Mouse (Mus musculus): ENCODE measurements around the gene Osbpl5.

Osbpl5 gene

DNA sequence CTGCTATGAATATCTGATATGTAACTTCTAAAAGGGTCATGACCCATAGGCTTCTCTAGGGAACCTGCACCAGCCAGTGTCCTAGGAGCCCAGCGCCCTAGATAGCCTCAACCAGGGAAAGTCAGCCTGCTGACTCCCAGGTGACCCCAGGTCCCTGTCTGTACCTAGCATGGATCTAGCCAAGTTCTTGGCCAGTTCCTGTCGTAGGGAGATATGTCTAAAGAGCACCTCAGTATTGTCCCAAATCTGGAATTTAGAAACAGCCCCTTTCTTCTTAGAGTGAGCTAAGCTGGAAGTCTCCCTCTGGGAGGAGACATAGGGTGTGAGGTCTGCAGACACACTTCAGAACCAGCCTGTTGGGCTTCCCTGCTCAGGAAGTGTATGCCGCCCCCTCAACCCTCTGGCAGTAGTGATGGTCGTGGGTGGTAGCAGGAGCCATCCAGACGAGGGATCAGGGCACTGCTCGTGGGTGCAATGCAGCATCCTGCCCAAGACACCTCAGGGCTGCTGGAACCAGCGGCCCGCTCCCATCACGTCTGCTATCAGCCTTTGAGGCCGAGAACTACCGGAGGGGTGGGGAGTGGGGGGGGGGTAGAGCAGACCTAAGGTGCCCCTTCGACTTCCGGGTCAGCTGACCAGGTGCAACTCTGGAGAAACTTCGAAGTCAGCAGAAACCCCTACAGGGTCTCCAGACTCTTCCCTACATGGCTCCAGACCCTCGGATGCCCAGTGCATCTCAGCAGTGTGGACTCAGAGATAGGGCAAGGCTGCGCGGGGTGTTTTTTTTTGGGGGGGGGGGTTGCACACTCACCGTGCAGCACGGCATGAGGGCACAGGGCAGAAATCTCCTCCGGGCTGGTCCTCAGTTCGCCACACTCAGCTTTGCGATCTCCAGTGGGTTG, at the start of gene Osbpl5:
Osbpl5 (minus strand) TSS at position 861 of the 902 bp plus-strand sequence.
- DNase-seq (ENCODE audit: low read depth, low spot score) = no peak

DNA sequence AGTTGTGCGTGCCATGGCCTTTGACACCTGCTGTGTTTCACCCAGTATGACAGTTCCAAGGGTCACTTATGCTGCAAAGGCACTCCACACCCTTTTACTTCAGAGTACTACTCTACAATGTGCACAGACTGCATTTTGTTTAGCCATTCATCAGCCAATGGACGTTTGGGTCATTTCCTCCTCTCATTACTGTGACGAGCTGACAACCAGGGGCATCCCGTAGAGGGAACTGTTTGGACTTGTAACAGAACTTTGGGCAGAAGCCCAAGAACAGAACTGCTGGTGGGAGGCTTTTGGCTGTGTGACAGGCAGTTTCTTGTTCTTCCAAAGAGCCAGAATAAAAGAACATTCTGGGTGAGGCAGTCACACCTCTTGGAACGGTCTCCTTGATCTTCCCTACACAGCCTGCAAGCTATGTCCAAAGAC, 48.4 kb upstream of the Osbpl5 start:
- DNase-seq (ENCODE audit: low read depth, low spot score) = no peak

DNA sequence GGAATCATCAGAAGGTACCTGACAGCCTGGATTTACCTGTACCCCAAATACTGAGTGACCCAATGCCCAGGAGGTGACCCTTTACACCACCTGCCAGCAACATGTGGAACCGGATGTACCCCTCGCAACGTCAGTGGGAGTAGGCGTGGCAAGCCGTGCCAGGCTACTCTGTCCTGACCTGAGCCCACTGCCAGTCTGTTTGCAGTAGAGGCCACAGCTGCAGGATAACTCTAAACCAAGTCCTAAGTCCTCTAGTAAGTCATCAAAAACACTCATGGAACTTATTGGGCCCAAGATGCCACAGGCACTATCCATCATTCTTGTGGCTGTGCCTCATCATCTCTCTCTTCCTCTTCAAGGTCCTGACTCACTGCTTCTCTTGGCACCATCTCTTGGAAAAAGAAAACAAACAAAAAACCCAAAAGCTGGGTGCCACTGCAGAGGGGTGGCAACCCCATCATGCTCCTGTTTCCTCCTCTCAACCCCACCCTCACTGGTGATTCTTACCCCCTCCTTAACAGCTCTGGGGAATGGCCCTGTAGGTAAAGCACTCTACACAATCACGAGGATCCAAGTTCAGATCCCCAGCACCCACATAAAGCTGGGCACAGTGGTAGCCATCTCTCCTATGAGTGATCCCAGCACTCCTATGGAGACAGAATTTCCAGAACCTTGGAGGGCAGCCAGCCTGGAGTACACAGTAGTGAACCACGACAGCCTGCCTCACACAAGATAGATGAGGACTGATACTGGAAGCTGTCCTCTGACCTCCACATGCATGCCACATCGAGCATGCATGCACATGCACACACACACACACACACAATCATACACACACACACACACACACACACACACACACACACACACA, 44.6 kb upstream of the Osbpl5 start:
- DNase-seq (ENCODE audit: low read depth, low spot score) = no peak

DNA sequence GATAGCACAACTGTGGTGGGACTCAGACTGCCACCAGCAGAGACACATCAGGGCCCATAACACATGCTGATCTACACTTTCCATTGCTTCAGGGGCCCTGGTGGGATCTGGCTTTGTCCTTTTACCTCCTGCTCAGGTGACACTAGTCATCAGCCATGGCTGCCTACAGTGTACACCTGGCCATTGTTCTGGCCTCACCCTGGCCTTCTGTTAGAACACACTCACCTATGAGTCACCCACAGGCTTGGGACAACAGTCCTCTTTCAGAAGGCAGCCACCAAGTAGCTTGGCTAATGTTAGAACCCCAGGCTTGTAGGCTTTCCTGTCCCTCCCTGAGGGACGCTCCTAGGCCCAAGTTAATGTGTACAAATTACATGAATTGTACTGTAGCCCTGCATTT, 44.0 kb upstream of the Osbpl5 start:
- DNase-seq (ENCODE audit: low read depth, low spot score) = no peak

DNA sequence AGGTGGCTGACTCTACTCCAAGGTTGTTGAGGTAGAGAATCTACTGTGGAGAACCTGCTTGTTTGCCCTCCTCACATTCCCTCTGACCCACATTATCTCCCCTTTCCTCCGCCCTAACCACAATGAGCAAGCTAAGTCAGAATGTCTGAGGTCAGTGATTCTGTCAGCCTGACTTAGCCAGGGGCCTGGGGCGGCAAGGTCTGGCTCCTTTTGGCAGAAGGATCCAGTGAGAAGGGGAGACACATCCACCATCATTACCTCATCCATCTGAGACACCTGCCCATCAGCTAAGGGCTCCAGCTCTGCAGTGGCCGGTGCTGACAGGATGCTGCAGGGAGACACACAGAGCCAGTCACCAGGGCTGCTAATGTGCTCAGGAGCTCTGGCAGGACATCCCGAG, 42.0 kb upstream of the Osbpl5 start:
- no peak for DNase-seq (ENCODE audit: low read depth, low spot score)

DNA sequence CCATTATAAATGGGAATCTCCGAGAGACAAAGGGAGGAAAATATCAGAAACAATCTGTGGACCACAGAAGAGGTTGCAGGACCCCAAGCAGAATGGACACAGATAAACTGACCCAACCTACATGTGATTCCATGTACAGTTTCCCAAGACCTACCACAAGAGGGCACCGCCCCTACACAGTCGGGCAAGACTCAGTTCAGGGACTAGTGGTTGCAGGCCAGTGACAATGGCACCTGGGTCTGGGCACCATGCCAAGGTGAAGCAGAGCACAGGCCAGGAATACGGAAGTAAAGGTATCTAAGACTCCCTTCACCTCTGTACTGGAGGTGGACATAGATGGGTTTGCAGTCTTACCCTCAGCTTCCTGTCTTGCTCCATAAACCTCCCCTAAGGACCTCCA, 36.3 kb upstream of the Osbpl5 start:
- DNase-seq (ENCODE audit: low read depth, low spot score) = no peak

DNA sequence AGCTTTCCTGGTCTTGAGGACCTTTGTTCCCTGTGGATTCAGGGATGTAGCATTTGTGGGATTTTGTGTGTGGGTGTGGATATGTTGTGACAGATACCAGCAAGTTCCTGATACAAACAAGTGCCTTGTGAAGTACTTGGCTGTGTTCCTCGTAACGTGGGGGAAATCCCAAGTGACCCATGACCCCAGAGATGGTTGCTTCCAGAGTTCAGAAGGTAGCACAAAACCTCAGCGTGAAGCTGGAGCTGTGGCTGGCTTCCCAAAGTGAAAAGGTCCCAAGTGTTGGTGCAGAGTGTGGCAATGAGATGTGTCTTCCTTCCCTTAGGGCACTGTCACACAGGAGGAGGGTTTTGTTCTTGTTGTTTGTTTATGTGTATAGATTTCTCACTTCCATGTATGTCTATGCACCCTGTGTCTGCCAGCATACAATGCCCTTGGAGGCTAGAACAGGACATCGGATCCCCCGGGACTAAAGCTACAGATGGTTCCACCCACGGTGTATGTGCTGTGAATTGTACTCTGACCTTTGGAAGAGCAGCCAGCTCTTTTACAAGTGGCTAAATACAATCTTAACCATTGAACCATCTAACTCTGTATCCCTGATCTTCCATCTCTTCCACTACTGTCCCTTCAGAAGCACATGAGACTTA, 35.7 kb upstream of the Osbpl5 start:
- no peak for DNase-seq (ENCODE audit: low read depth, low spot score)

DNA sequence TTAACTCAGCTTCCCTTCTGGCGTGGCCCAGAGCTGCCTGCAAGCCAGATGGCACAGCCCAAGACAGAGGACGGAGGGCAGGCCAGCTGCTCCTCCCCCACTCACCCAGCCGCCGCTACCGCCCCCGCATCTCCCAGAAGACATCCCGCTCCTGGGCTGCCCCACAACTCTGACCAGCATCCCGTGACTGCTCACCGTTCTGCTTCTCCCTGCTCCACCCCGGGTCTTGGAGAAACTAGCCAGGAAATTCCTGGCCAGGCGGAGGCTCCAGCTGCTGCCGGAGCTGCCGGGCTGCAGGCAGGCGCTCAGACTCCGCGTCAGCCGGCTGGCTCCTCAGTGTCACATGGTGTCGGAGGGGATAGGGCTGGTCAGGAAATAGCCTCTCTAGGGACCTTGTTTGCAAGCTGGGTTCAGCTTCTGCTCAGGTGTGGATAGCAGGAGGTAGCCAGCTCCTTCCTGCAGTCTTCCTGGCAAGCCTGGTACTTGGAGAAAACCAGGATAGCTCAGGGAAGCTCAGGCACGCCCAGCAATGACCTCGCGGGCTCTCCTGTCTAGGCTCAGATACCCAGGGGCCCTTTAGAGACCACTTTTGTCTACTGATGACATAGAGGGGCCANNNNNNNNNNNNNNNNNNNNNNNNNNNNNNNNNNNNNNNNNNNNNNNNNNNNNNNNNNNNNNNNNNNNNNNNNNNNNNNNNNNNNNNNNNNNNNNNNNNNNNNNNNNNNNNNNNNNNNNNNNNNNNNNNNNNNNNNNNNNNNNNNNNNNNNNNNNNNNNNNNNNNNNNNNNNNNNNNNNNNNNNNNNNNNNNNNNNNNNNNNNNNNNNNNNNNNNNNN, 27.4 kb upstream of the Osbpl5 start, which contains the start of gene Mrgpre:
Mrgpre (minus strand) TSS at position 505 of the 834 bp plus-strand sequence.
- DNase-seq (ENCODE audit: low read depth, low spot score) = no peak

DNA sequence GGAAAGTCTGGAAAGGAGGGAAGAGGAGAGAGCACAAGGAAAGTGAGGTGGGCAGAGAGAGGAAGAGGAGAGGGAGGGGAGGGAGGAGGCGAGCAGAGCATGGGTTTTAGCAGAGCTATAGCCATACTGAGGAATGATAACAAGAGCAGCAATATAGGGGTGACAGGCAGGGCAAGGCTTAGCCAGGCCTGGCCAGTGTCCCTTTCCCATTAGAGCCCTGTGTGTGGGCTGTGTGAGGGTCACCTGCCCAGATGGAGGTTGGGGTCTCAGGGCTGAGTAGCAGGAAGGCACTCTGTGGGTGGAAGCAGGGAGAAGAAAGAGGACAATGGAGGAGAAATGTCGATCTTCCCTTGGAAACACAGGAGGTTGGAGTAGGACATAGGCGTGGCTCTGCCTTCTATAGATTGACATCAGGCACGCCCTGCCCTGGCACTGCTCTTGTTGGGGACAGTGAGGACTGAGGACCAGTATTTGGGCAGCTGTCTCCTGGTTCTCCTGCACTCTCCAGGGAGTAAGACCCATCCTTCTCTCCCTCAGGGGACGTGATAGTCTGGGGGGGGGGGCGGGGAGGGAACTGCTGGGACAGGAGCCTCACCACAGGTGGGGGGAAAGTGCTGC, 26.7 kb upstream of the Osbpl5 start:
- no peak for DNase-seq (ENCODE audit: low read depth, low spot score)

DNA sequence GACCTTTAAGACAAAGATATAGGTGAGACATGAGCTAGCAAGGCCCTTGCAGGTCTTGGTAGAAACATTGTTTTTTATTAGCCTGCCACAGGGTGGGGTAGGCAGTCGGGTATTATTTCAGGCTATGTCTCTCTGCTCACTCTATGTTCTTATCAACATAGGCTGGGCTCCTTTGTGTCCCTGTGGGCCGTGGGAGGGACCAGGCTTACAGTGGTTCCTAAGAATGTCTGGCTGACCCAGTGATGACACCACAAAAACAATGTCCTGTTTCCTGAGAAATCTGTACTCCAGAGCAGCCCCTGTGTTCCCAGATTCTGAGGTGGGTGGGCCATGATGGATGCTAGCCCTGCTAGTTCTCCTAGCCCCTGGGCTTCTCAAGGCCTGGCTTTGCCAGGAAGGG, 20.6 kb upstream of the Osbpl5 start:
- no peak for DNase-seq (ENCODE audit: low read depth, low spot score)

DNA sequence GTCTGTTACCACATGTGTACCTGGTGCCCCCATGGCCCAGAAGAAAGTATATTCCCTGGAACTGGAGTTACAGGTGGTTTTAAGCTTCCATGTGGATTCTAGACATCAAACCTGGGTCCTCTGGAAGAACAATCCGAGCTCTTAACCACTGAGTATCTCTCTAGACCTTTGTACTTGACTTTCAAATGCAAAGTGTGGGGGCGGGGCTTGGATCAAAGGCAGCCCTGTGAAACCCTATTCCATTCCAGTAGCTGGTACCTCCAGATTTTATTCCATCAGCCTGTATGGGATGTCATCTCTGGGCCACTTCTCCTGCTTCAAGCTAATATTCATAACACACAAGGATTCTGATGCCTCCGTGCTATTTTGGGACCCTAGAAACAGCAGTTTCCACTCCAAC, 19.4 kb upstream of the Osbpl5 start:
- no peak for DNase-seq (ENCODE audit: low read depth, low spot score)

DNA sequence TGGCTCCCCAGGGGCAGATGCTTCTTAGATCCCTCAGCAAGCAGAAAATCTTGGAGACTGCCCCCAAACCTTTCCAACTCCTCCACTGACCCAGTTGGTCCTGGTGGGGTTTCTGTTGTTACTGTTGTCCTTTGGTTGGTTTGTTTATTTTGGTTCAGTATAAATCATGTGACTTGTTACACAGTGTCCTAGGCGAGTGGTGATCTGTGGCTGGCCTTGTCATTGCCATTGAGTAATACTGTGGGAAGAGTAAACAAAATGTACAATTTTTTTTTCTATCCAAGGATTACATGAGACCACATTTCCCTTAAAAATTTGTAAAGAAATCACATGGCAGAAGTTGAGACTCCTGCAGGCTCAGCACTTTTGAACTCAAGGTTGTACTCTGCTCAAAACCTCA, 12.7 kb upstream of the Osbpl5 start:
- no peak for DNase-seq (ENCODE audit: low read depth, low spot score)

DNA sequence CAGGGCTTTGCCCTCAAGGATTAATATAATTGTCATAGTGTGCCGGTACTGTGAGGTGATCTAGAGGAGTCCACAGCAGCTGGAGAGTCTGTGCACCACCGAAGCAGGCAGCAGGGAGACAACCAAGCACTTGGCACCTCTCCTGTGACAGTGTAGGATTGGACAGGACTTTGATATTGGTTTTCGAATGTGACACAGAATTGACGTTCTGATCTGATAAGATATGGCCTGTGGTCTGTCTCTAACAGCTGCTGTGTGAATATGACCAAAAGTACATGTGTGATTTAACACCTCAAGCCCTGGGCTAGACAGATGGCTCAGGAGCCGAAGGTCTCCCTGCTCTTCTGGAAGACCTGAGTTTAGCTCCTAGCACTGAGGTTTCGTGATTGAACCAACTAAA, 11.5 kb upstream of the Osbpl5 start:
- no peak for DNase-seq (ENCODE audit: low read depth, low spot score)

DNA sequence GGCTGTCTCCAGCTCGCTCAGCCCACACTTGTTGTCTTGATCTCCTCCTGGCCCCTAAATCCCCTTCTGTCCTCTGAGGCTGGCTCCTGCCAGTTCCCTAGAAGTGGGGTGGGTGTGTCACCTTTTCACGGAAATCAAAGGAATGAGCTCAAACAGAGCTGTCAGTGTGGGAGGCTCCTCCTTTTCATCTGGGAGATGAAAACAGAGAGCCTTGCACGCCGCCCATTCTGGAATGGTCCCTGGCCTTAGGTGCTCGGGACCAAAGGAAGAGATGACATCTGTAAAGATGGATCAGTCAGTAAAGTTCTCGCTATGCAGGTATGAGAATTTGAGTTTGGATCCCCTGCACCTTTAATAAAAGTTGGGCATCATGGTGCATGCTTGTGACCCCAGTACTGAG, 10.1 kb upstream of the Osbpl5 start, which contains the start of gene Mrgprg:
Mrgprg (minus strand) TSS at position 101 of the 400 bp plus-strand sequence.
- DNase-seq (ENCODE audit: low read depth, low spot score) = no peak

DNA sequence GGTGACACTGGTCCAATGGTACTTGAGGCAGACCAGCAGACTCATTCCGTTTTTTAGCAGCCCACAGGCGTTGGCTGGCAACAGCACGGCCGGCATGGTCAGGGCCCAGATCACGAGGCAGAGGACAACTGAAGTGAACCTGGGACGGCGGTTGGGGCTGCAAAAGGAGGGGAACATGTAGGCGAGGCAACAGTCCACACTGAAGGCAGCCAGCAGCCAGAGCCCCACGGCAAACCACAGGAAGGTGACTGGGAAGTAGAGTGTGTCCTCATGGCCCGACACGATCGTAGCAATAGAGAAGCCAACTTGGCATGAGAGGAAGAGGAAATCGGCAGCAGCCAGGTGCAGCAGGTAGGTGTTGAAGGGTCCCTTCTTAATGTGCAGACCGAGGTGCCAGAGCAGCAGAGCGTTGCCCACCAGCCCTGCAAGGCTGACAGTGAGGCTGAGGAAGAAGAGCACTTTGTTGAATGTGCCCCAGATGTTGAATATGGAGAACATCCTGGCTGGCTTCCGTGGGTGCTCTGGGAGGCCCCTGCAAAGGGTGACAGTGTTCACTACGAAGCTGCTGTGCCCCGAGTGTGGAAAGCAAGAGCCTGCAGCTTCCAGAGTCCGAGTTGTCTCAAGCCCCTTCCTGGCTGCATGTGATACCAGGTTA, 8.2 kb upstream of the Osbpl5 start:
- DNase-seq (ENCODE audit: low read depth, low spot score) = no peak

DNA sequence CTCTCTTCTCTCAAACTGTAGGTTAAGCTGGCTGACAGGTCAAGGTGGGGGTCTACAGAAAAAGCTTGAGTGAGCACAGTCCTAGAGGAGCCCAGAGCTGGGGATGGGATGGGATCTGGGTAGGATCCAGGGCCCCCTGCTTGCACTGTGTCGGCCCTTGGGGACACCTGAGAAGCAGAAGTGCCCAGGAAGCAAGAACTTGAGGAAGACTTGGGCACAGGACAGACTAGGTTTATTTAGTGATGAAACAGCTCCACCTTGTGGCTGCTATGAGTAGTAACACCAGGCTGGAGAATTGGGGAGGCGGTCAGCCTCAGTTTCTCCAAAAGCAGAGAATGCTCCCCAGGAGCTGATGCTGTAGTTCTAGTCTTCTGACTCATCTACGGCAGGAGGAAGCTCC, 7.0 kb upstream of the Osbpl5 start:
- DNase-seq (ENCODE audit: low read depth, low spot score) = no peak

DNA sequence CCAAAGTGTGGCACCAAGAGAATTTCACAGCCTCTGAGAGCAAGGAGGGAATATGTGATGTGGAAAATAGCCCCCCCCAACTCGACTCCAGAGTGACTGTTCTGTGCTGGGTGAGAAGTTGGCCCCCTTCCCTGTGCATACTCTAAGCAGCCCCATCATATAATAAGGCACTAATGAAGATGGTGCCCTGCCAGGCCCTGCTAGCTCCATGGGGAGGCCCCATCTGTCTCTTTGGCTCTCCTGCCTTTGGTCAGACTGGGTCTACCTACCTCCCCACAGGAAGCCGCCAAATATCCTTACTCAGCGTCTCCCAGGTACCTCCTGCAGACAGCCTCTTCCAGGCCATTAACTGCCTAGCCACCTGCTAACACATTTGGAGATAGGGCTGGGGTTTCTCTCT, 2.2 kb upstream of the Osbpl5 start:
- no peak for DNase-seq (ENCODE audit: low read depth, low spot score)

DNA sequence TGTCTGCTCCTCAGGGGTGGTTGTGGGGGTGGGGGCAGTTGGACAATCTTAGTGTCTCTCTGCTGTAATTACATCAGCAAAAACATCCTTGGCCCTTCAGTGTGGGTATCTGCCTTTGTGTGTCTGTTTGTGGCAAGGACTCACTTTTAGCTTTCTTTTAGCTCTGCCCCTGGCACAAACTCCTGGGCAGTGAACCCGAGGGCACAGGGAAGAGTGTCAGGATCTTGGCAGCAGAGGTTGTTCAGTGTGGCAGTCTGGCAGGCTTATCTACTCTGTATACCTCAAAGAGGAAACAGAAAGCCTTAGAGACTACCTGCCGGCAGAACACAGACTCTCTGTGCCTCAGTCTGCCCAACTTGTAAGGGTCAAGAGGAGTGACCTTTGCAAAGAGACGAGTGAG, 911 bp upstream of the Osbpl5 start:
- no peak for DNase-seq (ENCODE audit: low read depth, low spot score)

DNA sequence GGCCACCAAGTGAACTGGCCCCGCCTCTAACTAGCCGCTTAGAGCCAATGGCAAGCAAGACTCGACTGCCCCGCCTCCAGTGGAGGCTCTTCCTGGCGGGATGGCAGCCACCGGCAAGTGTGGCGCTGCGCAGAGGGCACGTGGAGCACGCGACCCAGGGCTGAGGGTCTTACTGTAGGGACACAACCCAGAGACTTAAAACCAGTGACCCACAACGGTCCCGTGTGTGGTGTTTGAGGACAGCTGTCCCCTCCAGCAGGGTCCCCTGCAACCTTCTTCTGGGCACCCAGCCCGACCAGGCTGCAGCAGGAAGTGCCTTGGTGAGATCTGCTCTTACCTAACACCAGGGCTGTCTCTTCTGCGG, 224 bp upstream of the Osbpl5 start:
- no peak for DNase-seq (ENCODE audit: low read depth, low spot score)
